Mouse (Mus musculus) B cell, adult 67 days (primary cell): ENCODE data around the gene 1700024G13Rik. TPM values are rescaled to one million over a fixed set of nuclear protein-coding genes. Genes with fewer than 3 reads are reported as not detected.

Experiments
- total RNA-seq, 2 experiments: library from RNA; stranded (reverse); gene quantifications; 4 replicates each; pipeline ENCODE4 v1.2.4; 2023

1700024G13Rik gene
- total RNA-seq: not detected

GRCm38 (mm10) chr14:32388196-32388595, at the start of gene 1700024G13Rik:
TSS of gene 1700024G13Rik (minus strand) at chr14:32388391.

Other genes with a start within 250 kb of the 1700024G13Rik start
- gene Msmb, start 246.4 kb downstream of the 1700024G13Rik start, total RNA-seq: not detected
- 10 to 100 TPM; 72.3 to 73.2 TPM for gene Ncoa4, start 228.5 kb downstream of the 1700024G13Rik start, total RNA-seq
- gene Timm23, start 186.5 kb downstream of the 1700024G13Rik start, total RNA-seq: 10 to 100 TPM; 67.2 to 89.6 TPM
- 10 to 100 TPM; 59.6 to 75.5 TPM for gene Parg, start 186.4 kb downstream of the 1700024G13Rik start, total RNA-seq
- gene Ogdhl, start 66.4 kb downstream of the 1700024G13Rik start, total RNA-seq: not detected
- gene Slc18a3, start 76.5 kb upstream of the 1700024G13Rik start, total RNA-seq: not detected
- not detected for gene Chat, start 77.6 kb upstream of the 1700024G13Rik start, total RNA-seq
- gene Ercc6, start 125.1 kb upstream of the 1700024G13Rik start, total RNA-seq: 10 to 100 TPM; 44.3 to 45.1 TPM
- gene Prrxl1, start 211.0 kb upstream of the 1700024G13Rik start, total RNA-seq: not detected